Mouse (Mus musculus) urinary bladder, postnatal 14 days (tissue): ENCODE measurements around the gene Unc50.
A peak's percentile ranks its signal among the peaks of the same experiment; 100 is the strongest.

Experiments
- DNase-seq: peaks from one replicate; pipeline ENCODE4 v3.0.0; 2021; ENCODE audit warnings: low spot score

The Unc50 gene

DNA sequence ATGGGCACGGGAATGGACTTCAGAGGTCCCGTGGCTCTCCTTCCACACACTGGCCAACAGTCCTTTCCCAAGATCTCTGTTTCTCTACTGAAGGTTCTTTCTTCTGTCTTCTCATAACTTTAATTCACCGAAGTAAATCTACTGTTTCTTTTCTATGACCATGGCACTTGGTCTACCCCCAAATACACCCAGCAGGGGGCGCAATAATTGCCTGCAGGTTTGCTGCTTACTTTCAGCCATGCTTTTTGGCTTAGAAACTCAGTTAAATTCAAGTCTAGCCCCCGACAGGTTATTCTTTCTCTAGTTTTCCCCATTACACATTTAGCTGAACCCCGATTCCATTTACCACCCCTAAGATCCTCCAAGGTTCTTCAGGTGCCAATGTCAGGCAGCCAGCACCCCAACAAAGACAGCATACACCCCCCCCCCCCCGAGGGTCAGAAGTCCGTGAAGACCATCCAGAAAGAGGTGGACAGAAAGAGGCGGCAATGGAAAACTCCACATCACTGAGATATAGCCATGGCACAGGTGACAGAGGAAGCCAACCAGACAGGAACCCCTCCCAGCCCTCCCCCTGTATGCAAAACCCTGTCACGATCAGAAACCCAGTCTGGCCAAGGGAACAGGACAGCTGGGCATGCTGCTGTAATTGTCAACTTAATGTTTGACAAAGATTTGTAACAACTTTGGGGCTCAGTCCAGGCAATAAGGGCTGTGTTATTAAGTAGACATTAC is 18.6 kb downstream of the Unc50 start:
- DNase-seq: peak; percentile 64

DNA sequence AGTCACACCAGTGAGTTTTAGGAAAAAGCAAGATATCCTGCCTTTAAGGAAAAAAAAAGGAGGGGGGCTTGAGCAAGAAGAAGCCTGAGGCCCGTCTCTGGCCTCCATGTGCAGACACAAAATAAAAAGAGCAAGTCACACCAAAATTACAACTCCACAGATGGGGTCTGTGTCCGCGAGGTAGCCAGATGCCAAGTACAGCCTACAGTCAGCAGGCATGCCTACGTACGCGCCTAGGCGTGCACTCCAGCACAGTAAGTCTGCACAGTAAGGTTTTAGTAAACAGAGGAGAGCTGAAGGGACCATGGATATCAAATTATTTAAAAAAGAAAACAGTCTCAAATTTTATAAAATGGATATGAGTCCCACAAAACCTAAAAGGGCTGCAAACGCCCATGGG is 21.3 kb downstream of the Unc50 start:
- DNase-seq: no peak

DNA sequence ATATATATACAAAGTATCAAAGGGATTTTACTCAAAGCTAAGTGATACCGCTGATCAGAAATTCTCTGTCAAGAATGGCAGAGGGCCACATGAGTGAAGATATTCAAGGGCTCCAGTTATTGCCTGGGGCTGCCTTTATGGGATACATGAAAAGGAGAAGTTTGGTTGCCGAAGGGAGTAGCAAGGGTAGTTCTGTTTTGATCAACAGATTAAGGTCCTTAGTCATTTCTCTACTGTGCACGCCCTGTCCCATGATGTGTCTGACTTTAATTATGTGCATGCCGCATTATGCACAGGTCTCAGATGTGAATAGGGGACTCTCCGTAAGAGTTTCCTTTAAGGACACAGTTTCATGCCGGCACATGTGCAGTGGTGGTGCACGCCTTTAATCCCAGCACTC is 27.6 kb downstream of the Unc50 start:
- no peak for DNase-seq

DNA sequence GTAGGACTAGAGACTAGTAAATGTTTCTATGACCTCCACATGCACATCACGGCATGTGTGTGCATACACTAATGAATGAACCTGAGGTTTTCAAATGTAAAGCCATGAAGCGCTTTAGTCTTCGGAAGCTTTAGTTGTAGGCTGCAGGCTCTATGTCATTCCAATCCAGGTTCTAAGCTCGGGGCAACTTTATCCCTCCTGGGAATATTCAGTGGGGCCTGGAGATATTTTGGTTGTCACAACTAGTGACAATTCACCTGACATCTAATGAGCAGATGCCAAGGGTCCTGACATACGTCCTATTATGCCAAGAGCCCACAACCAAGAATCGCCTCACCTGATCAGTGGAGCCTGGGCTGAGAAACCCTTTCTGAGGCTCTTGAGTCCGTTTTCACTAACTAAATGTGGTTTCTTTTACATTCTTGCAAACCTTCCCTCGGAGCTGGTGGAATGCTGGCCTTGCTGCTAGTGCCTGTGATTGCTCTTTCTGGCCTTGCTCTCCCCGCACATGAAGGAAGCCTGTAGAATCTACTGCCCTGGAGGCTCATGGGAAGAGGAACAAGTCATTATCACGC is 35.0 kb downstream of the Unc50 start:
- DNase-seq: no peak

DNA sequence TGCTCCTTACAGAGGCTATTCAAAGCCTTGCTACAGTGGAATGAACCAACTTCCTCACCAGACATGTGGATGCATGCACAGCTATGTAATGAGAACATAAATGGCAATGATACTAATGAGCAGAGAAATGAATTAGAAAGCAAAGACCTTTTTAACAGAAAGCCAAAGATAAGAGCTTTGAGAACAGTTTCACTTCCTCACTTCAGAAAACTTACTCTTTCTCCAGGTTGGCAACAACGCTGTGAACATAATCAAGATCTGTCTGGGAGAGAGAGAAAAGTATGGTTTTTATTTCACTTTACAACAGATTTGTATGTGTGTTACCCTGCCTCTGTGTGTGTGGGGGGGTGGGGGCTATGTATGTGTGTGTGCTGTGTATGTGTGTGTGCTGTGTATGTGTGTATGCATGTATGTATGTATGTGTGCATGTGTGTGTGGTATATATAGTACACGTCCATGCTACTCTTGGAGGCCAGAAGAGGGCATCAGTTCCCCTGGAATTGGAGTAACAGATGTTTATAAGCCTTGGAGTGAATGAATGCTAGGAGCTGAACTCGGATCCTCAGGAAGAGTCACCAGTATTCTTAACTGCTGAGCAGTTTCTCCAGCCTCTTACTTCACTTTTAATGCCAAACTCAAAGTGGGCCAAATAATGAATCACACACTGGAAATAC is 36.5 kb downstream of the Unc50 start:
- DNase-seq: no peak

DNA sequence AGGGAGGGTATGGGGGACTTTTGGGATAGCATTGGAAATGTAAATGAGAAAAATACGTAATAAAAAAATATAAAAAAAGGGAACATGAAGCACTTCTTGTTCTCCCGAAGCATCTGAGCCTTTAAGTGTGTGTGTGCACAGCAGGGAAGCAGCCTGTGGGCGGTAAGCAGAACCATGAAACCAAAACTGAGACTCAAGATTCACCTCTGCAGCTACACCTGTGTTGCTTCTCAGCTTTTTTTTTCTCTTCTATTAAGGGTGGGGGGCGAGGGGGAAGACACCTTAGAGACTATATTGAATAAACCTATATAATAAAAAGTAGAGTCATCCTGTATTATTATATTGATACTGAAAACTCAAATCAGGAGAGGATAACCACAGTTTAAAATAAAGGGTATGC is 37.9 kb downstream of the Unc50 start:
- no peak for DNase-seq

DNA sequence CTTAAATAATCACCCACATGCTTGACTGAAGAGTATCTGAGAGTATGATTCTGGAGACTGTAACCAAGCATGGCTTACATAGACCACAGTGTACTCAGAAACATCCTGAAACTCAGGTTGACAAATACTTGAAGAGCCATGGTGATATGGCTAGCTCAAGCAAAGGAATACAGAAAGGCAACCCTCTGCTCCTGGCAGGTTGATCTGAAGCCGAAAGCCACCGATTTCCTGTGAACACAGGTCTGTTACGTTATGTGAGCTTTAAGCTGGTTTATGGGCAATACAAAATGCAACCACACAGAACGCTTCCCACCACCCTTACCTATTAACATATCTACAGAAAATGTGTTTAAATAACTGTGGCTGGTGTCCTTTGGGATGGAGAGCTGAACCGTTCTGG is 39.1 kb downstream of the Unc50 start:
- DNase-seq: no peak

DNA sequence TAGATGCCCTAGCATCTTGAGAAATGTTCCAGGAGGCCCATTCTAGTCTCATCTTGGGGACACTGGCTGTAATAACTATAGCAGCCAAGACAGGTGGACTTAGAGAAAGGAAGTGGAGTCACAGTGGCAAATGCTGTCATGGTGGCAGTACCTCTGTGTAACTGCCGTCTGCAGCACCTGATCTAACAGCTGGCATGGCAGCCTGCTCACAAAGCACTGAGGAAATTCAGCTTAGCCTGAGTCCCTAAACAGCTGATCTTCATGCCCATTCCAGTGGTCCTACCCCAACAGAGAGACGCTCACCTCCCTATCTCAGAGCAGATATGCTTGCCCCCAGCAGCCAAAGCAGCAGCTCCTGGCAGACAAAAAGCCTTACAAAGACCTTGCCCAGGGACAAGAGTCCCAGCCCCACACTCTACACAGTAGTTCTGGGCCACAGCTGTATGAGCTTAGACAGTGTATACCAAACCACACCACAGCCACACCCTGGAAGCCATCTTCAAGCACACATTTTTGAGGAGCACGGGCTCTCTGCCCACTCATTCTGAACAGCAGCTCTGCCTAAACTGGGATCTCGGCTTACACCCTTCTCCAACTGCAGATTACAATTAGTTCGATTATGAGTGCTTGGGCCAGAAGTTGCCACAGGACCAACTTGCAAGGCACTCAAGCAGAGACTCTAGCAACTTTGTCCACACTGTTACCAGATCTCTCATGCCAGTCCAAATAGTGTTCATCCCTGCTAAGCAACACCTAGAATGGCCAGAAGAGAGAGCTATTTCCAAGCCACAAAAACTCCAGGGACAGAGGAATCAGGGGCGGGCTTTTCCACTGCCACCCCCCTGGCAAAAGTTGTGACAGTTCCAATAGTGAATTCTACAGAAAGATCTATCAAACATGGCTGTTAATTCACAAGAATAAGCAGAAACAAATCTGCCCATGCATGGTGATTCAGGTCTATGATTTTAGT is 41.5 kb downstream of the Unc50 start:
- no peak for DNase-seq

DNA sequence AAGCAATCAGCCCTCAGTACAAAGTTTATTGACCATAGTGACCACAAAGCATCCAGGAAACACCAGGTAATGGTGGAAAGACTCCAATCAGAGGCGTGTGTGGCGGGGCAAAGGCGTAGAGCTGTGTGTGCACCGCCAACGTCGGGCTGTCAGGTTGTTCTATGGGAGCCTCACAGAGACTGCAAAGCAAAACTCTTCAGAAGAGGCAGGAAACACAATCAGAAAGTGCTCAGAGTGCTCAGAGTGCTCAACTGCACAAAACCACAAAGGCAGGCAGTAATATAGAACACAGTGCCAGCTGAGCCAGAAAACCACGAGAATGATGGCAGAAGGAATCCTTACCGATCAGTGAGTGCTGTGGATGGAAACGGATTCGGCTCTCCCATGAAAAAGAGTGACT is 43.3 kb downstream of the Unc50 start:
- no peak for DNase-seq

DNA sequence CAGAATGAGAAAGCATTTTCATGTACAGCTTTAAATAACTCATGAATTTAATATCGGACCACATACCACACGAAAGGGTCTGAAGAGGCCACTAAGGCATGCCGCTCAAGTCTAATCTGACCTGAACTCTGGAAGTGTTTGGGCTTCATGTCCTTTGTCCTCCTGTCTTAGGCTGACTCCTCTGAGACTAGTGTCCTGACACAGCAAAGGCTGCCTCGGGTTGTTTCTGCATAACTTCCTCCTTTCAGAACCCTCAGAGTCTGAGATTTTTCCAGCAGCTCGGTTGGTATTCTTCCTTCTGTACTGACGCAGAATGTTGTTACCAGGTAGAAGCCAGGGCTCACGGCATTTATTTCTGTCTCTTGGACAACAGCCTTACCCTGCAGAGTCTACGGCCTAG is 44.1 kb downstream of the Unc50 start:
- no peak for DNase-seq

DNA sequence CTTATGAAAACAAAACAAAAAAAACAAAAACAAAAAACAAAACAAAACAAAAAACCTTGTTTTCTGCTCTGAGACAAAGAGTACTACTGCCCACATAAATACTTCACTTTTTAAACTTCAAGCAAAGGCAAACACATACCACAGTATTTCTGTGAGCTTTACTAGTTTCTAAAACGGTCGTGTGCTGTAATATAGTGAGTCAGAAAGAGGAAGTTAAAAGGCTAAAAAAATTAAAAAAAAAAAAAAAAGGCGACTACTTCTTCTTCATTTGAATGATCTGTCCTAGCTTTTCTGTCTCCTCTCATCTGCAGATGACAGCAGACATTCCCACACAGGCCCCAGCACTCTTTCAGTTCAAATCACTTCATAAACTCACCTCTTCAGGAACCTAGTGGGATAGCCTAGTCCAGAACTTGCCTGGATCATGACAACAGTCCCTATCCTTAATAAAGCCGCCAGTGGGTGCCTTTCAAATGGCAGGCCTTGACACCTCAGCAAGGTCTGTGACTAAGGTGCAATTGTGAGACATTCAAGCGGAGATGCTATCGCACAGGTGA is 44.8 kb downstream of the Unc50 start:
- DNase-seq: no peak

DNA sequence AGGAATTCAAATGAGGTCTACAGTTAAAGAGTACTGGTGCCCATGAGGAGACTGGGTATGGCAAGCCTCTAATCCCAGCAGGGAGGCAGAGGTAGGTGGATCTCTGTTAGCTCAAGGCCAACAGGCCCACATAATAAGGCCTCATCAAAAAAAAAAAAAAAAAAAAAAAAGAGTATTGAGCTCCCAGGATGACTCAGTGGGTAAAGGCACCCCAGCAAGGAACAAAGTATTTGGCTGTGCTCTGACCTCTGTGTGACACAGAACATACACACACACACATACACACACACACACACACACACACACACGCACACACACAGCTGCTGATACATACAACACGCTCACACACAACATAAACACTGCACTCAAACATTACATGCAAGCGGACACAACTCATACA is 45.4 kb downstream of the Unc50 start:
- DNase-seq: no peak

DNA sequence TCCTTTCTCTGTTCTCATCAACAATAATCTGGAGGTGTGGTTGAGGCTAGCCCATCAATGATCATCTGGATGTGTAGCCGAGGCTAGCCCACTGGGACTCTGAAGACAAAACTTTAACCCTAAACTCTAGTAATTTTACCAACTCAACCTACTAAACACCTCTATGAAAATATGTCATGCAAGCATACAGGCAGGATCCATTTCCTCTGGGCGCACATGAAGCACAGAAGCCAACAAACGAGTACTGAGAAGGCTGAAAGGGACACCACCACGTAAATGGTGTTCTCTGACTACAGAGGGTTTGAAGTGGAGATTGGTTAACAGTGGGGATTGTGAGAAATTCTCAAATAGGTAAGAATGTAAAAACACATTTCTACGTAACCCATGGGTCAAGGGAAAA is 47.3 kb downstream of the Unc50 start:
- no peak for DNase-seq

DNA sequence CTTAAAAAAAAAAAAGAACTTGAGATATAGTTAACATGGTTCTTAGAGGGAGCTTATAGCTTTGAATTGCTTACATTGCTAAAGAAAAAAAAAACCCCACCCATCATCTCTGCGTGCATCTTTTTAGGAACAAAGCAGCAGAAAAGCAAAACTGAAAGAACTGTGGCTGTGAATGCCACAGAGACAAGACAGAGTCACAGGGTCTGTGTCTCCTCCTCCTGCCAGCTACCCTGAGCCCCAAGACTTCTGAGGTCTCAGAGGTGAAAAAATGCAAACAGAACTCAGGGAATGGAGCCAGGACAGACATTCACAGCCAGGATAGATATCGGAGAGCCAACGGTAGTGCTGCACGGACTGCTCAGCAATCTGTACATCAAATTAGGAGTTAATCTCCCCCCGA is 48.0 kb downstream of the Unc50 start:
- DNase-seq: no peak

DNA sequence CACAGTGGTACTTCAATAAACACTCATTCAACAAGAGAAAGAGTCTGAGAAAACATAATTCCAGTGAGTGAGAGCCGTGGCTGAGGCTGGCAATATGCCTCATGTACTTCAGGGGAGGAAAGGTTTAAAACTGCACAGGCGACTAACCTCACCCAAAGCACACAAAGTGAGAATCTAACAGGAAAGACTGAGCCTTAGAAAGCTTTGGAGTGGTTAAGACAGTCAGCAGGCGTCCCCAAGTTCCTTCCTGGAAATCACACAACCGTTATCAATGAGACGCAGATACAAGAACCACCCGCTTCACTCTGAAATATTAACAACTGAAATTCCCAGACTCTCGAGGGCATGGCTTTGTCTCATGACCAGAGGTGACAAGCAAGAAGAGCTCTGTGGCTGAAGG is 48.5 kb downstream of the Unc50 start:
- no peak for DNase-seq

DNA sequence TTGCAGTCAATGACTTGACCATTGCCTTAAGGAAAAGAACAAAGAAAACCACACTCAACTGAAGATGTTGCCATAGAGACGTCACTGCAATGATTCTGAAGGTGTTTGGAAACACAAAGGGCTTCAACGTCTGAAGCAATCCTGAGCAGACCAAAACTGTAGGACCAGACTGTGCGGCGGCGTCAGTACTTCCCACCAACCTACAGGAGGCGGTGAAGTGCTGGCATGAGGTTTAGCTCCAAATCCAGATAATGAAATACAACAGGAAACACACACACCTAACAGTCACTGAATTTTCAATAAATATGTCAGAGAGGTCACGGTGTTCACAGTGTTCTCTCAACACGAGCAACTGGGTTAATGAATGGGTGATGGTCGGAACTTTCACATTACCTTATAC is 49.1 kb downstream of the Unc50 start:
- DNase-seq: no peak

DNA sequence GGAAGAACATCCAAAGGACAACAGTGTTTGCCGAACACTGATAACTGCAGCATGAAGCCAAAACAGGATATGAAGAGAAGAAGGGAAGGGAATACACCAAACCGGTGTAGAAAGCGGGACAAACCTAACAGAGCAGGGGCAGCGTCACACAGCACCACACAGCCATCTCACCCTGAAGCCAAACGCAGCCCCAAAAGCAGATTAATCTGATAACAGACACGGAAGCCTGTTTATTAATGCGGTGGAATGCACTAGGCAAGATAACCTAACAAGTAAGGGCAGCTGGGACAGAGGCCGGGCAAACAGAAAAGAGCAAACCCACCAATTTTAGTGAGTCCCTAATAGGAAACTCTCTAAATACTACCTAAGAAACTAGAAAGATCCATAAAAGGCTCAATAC is 49.8 kb downstream of the Unc50 start:
- no peak for DNase-seq

DNA sequence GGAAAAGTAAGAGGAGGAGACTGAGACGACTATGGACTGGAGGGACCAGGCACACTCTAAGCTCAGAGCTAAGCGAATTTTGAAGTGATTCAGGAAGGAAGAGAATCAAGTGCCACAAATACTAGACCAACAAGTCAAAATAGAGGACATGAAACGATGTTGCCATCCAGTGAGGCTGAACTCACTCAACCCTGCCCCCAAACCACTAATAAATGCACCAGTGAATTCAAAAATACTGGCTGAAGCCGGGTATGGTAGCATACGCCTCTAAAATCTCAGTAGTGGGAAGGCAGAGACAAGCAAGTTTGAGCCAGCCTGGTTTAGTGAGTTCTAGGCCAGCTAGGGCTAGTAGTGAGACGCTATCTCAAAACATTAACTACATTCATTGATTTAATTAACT is 50.8 kb downstream of the Unc50 start:
- DNase-seq: no peak

DNA sequence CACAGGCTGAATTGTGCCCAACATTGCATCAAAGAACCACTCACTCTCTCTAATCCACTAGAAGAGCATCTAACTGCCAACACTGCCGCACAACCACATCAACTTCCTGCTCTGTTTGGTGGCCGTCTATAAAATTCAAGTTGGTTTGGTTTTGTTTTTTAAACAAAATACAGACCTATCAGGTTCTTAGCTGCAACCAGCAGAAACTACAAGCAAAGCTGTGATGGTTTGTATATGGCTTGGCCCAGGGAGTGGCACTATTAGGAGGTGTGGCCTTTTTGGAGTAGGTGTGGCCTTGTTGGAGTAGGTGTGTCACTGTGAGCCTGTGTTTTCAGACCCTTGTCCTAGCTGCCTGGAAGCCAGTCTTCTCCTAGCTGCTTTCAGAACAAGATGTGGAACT is 51.4 kb downstream of the Unc50 start:
- DNase-seq: no peak

DNA sequence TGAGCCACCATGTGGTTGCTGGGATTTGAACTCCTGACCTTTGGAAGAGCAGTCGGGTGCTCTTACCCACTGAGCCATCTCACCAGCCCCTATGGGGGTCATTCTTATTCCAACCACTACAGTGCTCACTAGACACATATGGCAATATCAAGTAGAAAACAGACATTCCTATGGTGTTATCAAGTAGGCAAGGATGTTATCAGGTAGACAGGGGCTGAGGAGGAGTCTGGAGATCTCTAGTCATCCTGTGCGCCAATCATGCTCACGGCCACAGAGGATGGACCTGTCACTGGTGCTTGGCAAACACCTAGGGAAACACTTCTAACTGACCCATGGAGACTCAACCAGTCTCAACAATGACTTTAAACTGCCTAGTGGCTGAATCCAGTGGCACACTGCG is 54.7 kb downstream of the Unc50 start:
- no peak for DNase-seq

DNA sequence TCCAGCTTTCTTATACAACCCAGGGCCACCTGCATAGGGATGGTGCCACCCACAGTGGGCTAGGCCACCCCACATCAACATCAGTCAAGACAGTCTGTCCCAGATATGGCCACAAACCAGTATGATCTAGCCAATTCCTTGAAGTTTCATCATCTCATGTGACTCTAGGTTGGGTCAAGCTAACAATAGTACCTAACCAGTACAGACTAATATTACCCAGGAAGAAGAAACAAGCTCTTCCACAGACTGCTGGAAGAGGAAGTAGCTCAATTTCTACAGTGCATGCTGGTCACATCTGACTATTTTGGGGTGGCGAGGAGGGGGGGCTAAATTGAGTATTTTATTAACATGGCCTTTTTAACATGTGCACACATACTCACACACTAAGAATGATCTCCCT is 56.5 kb downstream of the Unc50 start:
- no peak for DNase-seq

DNA sequence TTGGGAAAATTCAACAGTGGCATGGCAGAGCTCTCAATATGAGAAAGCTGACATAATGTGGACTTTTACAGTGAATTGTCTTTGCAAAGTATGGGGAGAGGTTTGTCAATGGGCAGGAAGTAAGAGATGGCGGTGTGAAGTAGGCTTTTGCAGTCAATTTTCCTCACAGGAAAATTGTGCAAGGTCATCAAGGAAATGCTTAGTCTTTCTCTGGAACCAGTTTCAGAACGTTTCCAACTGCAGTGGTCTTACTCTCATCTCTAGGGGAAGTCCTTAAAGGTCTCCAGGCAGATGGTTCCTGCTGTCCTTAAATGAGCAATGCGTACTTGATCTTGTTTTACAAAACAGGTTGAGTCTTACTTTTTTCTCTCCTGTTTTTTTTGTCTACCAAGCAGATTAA is 57.1 kb downstream of the Unc50 start:
- DNase-seq: no peak
